Mouse (Mus musculus): ENCODE results near the gene Pfkfb2.

Pfkfb2 gene

DNA sequence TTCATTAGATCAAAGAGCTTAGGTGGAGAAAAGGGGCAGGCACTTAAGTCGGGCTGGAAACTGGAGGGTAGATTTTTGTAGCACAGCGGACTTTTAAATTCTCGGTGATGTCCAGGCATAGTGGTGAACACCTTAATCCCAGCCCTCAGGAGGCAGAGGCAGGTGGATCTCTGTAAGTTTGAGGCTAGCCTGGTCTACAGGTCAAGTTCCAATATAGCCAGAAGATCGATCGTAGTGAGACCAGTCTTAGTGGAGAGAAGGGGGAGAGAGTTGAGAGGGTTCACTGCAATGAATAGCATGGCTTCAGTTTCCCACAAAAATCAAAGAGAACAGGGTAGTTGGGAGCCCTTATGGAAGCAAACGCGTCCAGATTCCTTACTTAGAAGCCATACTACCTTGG lies 8.9 kb upstream of the Pfkfb2 start:
- no peak for DNase-seq (ENCODE audit: low spot score)

DNA sequence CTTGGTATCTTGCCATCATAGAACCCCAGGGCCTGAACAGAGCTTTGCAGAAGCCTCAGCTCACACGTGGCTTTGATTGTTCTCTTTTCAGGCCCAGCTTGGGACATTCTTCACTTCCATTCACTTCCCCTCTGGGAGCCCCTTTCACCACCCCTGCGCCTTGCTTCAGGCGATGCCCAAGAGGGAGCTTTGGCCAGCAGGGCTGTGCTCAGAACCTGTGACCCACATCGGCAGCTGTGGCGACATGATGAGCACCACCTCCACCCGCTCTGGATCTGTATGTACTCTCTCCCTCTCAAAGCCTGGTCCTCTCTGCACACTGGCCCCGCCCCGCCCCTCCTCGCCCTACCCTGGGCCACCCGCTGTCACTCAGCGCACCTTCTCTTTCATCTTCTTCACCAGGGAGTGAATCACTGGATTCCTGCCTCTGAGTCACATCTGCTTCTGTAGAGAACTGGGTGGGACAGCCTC lies 8.4 kb upstream of the Pfkfb2 start:
- no peak for DNase-seq (ENCODE audit: low spot score)

DNA sequence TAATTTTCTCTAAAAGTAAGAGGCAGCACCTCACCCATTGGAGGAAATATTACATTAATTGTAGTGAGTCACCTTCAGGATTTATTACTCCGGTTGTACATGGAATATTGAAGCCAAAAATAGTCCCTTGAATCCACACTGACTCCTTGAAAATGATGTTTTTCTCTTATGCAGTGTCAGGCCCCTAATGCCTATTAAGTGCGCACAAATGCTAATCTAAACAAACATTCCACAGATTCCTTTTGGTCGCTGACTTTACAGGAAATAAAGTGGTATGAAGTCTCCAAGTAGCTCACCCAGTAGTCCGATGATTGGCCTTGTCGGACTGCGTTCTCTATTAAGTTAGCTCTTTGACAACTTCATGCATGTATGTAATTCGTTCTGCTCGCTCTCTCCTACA lies 5.8 kb upstream of the Pfkfb2 start:
- DNase-seq (ENCODE audit: low spot score), result no peak

DNA sequence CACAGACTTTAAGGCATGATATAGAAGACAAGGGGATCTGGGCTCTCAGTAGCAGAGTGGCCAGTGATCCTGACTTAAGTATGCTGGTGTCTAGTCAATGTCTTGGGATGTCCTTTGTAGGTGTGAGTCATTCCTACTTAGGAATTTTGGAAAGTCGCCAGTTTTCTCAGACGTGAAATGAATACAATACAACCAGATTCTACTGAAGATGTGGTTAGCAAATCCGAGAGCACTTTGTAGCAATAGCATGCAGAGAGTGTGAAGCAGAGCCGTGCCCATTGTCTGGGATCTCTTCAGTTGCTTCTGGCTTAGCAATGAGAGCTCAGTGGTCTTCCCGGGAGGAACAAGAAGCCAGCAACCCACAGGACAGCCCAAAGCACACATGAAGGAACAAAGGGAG lies 5.4 kb upstream of the Pfkfb2 start:
- DNase-seq (ENCODE audit: low spot score), result no peak

DNA sequence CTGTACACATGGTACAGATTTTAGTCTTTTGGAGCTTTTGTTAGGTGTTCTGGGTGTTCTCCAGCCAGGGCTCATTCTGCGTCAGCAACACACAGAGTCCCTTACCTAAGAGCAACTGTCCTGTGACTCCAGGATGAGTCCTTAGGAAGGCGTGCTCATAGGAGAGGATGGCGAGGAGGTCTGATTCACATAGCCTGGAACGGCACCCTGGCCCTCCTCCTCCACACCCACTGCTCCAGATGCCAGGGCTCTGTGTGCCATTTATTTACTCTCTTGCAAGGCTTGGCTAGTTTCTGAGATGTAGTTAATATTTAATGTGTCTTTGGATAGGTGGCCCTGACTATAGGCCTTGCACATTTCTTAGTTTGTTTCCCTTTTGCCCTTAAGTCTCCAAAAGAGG lies 4.6 kb upstream of the Pfkfb2 start:
- no peak for DNase-seq (ENCODE audit: low spot score)

DNA sequence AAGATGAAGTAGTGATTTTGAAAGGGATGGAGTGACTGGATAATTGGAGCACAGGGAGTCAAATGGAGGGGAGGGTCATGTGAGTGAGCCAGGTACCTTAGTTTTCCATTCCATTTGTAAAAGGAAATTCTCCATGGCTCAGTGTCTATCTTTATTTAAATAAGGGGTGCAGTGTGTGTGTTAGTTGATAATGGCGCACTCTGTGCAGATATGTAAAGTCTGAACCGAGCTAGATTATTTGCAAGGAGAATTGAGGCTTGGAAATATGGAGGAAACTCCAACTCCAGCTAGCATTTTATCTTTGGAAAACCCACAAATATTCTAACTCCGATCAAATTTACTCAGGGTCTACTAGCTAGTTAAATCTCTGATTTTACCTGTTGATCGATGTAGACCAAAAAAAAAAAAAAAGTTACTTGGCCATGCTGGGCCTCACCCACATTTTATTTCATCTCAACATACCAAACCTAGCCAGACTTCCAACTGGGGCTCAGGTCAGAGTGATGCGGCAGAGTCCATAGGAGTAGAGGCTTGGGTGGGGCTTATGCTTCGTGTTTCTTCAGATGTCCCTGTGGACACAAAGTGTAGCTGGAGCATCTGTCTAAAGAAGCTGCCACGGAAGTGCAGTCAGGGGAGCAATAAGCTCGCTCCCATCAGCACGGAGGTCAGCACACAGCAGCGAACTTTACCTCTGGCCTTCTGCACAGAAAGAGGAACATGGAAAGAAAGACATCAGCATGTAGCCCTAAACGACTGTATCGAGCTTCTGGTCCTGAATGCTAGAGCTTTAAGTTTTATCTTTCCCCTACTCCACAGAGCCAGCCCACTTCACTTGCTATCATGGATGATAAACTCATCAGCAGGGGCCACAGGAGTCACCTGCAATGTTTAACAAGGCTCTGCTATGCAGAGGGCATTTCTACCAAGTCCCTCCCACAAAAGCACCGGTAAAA lies 3.9 kb upstream of the Pfkfb2 start:
- DNase-seq (ENCODE audit: low spot score), result no peak

DNA sequence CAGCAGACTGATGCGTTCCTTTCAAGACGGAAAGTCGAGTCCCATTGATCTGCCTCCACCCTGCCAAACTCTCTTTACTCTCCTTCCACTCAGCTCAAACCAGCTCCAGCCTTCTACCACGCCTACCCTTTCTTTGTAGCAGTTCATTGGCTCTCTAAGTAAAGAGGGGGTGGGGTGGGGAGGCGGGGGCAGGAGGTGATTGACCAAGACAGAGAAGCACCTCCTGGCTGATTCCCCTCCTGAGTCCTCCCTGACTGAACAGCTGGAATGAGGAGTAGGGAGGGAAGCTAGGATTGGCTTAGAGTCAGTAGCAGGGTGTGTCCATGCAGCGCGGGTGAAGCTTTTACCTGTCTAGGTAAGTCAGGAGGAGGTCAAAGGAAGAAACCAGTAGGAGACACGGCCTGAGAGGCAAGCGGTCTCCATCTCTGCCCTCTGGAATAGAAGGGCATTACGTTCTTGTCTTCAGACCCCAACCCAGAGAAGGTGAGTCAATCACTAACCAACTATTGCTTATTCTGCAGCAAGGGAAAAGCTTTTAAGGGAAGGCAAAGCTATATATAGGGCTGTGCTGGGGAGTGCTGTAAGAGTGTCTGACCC lies 2.8 kb upstream of the Pfkfb2 start, which contains the start of gene AA986860:
Gene AA986860, plus strand, starts transcription at position 236 of the 597 bp plus-strand sequence.
- no peak for DNase-seq (ENCODE audit: low spot score)

DNA sequence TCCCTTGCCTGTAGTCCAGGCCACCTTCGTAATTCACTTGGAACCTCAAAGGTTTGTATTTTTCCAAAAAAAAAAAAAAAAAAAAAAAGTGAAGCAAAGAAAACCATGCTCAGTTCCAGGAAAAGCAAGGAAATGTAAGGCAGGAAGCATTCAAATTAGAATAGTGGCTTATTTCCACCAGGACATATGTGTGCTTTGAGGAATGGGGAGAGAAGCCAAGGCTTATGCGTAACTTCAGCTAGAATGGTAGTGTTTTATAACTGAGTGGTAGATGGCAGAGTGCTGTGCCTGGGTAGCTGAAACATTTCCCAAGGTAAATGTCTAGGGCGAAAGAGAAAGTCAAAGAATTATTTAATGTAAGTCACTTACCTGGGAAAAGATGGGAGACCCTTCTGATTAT lies 345 bp downstream of the Pfkfb2 start:
- no peak for DNase-seq (ENCODE audit: low spot score)

DNA sequence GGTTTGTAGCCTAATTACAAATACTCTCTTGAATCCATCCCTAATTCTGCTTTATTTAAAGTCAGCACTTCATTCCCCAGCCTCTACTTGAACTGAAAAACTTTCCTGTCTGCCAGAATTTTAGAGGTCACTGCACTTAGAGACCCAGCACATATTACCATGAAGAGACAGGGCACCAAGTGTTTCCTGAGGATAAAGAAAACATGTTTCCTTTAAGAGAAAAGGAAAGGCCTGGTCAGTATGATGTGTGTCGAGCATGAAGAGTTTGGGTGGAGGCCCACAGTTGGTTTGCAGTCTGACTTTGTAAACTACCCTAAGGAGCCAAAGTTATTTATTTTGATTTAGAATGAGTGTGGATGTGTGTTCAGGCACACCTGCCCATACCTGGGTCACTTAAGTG lies 983 bp downstream of the Pfkfb2 start:
- DNase-seq (ENCODE audit: low spot score), result no peak

DNA sequence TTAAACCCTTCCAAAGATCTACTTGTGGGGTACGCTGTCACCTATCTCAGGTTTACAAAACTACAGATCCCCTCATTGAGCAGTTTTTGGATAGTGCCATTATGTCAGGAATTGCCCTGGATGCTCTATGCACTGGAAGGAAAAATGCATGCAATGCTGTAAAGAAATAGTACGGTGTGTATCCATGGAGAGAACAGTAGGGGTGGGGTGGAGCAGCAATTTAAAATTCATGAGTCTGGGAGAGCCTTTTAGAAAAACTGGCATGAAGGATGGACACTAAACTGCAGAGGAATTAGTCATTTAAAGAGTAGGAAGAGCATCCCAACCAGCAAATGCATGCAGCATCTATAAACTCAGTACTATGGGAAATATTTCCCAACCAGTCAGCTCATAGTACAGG lies 2.7 kb downstream of the Pfkfb2 start:
- no peak for DNase-seq (ENCODE audit: low spot score)

DNA sequence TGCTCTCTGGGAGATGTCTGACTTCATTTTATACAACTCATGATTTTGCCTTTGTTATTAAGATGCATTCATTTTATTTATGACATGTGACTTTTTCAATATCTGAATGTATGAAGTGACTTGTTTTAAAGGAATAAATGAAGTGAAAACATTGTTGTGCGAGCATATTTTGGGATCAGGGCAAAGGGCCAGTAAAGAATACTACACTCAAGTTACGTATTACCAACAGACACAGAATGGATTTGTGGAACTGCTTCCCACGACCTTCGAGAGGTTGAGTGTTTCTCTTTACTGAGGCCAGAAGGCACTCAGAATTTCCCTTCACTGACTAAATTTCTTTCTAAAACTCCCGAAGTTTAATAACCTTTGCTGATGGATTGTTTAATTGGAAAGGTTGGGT lies 4.8 kb downstream of the Pfkfb2 start:
- DNase-seq (ENCODE audit: low spot score), result no peak

DNA sequence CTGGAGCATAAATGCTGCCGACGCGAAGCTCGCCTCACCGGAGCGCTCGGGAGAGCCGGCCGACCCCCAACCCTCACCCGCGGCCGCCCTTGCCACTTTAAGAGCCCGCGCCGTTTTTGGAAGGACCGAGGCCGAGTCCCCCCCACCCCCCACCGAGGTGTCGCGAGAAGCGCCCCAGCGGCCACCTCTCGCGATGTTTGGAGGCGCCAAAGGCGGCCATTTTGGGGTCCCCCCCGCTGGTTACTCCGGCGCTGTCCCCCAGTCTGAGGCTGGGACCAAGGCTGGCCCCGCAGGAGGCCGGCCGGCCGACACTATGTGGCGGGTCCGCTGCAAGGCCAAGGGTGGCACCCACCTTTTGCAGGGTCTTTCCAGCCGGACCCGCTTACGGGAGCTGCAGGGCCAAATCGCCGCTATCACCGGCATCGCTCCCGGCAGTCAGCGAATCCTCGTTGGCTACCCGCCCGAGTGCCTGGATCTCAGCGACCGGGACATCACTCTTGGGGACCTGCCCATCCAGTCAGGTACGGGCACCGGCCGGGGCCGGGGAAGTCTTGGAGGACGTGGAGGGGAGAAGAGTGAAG lies 11.7 kb downstream of the Pfkfb2 start, which contains the start of gene Yod1:
Gene Yod1, plus strand, starts transcription at position 37 of the 581 bp plus-strand sequence.
- DNase-seq (ENCODE audit: low spot score), result peak; percentile 92

DNA sequence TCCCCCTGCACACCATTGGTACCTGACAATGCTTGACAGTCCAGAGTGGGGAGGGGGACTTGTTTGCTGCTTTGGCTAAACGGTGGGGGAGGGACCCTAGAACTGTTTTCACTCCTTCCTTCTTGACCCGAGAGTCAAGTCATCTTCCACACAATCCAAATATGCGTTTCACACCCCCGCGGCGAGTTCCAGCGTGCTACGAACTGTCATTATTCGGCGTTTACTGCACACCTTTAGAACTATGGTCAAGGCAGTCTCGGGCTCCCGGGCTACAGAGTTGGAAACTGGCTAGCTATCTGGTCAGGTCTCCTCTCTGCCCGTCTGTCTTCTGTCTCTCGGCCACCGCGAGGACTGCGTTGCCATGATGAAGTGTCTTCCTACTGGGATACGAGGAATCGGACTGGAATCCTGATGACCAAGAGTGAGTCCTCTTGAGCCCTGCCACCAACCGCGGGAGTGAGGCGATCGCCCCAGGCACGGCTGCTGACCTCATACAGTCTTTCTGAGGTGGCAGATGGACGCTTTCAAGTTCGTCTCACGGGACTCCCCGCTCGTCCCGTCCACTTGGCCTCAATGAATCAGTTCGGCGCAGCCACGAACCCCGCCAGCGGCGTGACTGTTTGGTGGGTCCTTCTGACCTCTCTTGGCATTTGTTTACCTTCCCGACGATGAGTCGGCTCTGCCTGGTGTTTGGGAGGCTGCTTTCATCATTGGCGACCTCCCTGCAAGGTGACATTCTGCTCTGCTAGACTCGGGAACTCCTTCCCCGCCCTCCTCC lies 12.4 kb downstream of the Pfkfb2 start:
- peak; percentile 69 for DNase-seq (ENCODE audit: low spot score)

DNA sequence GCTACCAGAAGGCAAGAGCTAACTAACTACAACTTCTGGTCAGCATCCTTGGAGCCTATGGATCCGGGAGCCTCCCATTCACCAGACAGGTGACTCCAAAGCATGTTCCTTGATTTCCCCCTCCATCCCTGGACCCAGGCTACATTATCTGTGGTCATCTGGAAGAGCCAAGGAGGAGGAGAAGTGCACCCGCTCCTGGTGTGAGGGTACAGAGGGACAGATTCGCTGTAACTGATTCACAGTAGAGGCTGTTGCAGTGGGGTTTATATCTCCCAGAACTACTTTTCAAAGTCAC lies 12.9 kb downstream of the Pfkfb2 start:
- DNase-seq (ENCODE audit: low spot score), result no peak

DNA sequence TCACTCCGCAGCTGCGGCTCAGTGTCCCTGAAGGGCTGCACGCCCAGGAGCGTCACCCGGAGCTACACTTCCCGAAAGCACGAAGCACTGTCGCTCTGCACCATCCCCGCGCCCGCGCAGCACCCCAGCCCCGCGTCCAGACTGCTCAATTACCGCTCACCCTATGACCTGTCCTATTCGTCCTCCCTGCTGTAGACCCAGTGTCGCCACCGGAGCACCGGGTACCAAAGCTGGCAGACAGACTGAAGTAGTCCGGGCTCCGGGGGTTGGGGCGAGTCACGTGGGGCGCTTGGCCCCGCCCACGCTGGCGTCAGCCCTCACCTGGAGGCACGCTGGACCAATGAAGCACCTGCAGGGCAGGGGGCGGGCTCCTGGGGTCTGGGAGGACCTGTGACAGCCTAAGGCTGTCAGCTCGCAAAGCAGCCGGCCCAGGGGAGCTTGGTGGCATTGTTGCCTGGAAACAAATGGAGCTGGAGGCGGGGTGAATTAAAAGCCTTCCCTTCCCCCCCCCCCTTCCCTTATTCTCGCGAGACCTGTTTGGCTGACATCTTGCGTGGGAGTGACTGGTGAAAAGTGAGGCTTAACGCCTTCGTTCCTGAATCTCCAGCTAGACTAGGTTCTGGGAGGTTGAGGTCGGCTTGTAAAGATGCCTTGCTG lies 13.4 kb downstream of the Pfkfb2 start, which contains the start of gene Gm29427:
Gene Gm29427, minus strand, starts transcription at position 239 of the 657 bp plus-strand sequence.
- DNase-seq (ENCODE audit: low spot score), result peak; percentile 91

DNA sequence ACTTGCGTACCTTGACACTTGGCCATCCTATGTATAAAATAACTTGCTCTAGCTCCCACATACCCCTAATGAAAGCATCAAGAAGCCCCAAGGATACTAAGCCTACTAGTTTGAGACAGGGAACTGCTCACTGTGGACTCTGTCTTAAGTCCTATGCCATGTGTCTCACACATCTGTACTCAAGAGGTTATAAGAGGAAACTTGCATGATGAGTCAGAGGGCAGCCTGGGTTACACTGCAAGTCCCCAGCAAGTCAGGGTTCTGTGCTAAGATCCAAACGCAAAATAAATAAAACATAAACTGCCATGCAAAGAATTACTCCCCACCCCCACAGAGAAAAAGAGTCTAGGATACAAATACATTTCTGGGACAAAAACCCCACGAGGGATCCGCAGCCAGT lies 15.0 kb downstream of the Pfkfb2 start:
- no peak for DNase-seq (ENCODE audit: low spot score)

DNA sequence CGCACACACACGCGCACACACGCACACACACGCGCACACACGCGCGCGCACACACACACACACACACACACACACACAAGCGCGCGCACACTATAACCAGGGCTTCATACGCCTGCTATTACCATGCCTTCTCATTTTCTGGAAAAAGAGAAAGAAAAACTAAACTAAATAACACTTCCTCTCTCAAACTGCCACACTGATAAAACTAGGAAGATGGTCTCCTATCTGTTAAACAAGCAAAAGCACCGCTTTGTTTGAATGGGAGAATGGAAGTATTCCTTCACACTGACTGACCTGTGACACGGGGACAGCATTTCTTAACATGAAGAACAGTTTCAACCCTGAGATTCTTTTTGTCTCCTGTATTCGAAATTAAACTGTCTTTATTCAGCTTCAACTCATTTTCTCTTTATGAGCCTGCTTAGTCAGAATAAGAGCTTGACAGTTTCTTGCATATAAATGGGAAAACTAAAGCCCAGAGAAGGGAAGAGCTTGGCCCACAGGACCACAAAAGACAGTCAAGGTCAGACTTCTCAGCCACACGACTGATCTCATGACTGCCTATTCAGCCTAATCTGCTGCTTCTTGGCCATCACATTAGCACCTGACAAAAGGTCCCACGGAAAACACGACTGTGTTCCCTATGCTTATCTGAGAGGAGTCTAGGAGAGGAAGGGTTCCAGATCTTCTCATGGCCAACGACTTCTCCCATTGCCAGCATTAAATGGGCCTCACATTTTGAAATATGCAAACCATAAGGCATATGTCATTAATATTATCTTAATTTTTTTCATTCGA lies 18.6 kb downstream of the Pfkfb2 start:
- no peak for DNase-seq (ENCODE audit: low spot score)

DNA sequence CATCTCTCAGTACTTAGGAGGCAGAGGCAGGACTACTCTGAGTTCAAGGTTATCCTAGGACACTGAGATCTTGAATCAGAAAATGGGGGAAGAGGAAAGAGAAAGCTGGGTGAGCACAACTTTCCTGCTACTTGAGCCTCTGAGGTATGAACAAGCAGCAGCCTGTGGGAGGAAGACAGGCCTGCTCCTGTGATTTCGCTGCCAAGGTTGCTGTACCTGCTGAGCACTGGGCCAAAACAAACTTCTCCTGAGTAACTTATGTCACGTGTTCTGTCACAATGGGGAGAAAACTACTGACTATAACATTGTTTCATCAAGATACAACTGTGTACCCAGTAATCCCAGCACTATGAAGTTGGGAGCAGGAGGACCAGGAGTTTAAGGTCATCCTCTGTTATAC lies 25.4 kb downstream of the Pfkfb2 start:
- no peak for DNase-seq (ENCODE audit: low spot score)

DNA sequence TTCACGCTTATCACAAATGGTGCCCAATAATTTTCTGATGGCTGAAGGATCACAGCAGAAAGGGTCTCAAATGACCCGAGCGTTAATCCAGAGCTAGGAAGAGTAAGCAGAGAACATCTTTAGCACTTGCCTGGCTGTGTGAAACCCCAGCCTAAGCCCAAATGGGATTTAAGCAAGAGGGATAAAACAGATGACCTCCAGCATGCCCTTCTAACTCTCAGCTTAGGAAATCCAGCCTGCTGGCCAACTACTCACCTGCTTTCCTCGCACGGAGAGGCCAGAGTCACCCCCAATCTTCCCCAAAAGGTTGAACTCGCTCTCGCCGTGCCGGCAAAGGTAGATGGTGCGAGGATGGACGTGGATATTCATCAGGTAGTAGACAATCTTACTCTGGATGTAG lies 27.1 kb downstream of the Pfkfb2 start:
- no peak for DNase-seq (ENCODE audit: low spot score)

DNA sequence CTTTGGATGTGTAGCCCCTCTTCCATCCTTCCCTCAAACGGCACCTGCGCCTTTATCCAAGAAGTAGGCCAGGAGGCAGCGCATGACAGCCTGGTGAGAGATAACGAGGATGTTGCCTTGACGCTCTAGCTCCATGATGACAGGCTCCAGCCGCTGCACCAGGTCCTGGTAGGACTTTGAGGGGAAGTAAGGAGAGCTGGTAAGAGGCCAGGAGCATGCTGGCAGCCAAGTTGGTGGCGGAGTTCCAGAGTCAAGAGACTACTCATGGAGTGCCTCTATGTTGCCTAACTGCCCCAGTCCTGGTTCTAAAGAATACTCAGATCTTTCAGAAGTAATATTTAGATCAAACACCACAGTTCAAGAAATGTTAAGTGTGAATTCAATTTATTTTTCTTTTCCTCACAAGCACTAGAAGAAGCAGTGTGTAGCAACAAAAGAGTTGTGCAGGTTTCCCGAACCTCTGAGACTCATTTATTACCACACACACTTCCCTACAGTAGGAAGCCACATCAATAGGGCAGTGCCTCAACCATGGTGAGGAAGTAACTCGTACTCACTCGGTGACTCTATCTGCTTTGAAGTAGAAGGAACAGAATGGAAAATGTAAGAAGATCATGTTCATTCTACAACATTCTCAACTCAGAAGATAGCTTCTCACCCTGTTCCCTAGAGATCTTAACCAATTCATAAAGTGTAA lies 29.0 kb downstream of the Pfkfb2 start:
- DNase-seq (ENCODE audit: low spot score), result no peak

Data from MN1 (cell line).